Mouse (Mus musculus): ENCODE measurements around the gene Mov10l1. TPM values are rescaled to one million over a fixed set of nuclear protein-coding genes. Genes with fewer than 3 reads are reported as not detected.

Gene Mov10l1
- polyA plus RNA-seq, 2 experiments from 2014 or later = not detected

DNA sequence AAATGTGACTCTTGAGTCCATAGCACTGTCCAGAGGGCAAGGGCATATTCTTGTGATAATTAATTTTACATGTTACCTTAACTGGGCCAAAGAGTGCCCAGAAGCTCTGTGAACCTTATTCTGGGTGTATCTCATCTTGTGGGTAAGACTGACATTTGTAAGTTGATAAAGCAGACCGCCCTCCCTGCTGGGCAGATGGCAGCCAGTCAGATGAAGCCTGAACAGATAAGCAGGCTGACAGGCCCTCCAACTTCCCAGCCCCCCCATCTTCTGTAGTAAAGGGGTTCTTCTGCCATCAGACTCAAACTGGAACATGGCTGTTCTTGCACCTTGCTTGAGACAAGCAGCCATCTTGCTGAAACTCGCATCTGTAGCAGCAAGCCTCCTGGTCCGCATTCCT, 34.0 kb downstream of the Mov10l1 start:
- ATAC-seq = no peak

DNA sequence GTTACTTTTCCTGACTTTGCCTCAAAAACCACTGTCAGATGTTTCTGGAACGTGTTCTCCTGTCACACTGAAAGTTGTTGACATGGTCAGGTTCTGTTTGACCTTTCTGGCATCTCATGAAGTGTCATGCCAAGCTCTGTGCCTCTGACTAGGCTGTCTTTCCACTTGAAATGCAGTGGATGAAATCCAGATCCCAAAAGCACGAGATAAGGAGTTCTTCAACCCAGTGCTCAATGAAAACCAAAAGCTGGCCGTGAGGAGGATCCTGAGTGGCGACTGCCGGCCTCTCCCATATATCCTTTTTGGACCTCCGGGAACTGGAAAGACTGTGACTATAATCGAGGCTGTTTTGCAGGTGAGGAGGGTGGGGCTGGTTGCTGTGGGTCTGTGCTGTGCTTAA, 37.4 kb downstream of the Mov10l1 start:
- no peak for ATAC-seq

- ATAC-seq = no peak
These were observed 37.8 kb downstream of the Mov10l1 start for GRCm38 (mm10) chr15:89020492-89020891.

DNA sequence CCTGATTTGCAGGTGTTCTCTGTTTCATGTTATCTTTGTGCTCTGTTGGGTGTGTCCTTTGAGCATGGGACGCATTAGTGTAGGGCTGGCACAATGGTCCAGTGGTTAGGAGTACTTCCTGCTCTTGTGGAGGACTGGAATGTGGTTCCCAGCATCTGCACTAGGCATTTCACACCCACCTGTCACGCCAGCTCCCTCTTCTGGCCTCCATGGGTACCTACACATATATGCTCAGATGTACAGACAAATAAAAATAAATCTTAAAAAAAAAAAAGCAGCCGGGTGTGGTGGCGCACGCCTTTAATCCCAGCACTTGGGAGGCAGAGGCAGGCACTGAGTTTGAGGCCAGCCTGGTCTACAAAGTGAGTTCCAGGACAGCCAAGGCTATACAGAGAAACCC, 61.7 kb downstream of the Mov10l1 start:
- ATAC-seq = no peak

DNA sequence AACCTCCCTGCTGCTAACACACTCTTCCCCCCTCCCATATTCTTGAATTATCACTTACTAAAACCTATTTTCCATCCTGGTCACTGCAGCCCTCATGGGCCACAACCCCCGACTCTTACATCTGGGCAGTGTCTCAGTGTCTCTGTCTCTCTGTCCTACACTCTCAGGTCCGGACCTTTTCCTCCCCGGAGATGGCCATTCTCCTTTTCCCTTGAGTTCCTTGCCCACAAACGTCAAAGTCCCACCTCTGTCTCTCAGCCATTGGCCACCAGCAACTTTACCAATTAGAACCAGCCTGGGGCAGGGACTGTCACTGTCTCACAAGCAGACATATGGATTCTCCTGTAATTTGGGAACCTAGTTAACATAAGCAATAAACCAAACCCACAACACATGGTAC, 63.6 kb downstream of the Mov10l1 start:
- ATAC-seq = no peak

DNA sequence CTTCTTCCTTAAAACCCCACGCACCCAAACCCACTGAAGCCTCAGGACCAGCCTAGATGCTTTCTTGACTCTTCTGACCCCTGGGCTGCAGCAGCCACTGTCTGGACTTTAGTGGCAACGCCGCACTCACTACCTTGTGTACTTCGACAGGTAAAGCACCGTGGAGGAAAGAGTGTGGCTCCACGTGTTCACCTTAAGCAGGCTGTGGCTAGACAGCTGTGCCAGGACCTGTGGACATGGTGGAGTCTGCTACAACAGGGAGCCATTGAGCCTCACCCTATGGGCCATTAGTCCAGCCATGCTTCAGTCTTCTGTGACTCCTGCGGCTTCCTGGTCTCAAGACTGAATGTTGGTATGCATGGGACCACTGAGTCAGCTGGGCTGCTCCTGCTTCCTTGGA, 72.0 kb downstream of the Mov10l1 start:
- no peak for ATAC-seq

DNA sequence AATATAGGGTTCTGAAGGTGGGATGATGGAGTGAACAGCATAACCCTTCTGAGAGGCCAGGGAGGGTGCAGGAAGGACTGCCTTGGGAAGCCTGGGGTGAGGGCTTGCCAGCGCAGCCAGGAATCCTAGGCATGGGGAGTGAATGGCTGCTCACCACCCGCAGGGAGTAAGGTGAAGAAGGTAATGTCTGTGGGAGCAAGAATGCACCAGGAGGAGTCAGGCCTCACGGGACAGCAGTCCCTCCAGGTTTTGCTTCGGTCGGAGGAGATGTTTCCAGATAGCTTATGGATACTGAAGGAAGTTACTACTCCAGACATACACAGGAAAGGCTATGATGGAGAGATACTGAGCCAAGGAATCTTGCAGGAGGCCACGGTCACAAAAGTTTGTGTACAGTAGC, 76.0 kb downstream of the Mov10l1 start:
- no peak for ATAC-seq

- no peak for ATAC-seq
These were observed 76.6 kb downstream of the Mov10l1 start, which contains the start of gene Panx2 for GRCm38 (mm10) chr15:89059161-89059931. TSS of gene Panx2 (plus strand) at chr15:89059734.

DNA sequence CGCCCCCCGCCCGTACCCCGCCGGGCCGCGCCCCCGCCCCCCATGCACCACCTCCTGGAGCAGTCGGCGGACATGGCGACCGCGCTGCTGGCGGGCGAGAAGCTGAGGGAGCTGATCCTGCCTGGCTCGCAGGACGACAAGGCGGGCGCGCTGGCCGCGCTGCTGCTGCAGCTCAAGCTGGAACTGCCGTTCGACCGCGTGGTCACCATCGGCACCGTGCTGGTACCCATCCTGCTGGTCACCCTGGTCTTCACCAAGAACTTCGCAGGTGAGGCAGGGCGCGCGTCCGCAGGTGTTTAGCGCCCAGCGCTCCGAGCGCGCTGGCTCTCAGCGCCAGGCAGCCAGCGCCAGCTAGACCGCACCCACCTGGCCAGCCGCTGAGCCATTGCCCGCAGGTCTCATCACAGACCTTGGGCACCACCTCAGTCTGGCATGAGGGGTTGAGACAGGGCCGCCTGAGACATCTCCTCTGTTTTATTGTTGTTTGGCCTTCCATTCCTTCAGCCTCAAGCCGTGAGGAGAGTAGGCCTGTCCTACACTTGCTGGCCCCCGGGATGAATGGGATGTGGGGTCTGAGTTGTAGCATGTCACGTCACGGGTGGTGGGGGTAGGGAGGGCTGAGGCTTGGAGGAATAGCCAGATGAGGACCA, 77.4 kb downstream of the Mov10l1 start:
- ATAC-seq = no peak

DNA sequence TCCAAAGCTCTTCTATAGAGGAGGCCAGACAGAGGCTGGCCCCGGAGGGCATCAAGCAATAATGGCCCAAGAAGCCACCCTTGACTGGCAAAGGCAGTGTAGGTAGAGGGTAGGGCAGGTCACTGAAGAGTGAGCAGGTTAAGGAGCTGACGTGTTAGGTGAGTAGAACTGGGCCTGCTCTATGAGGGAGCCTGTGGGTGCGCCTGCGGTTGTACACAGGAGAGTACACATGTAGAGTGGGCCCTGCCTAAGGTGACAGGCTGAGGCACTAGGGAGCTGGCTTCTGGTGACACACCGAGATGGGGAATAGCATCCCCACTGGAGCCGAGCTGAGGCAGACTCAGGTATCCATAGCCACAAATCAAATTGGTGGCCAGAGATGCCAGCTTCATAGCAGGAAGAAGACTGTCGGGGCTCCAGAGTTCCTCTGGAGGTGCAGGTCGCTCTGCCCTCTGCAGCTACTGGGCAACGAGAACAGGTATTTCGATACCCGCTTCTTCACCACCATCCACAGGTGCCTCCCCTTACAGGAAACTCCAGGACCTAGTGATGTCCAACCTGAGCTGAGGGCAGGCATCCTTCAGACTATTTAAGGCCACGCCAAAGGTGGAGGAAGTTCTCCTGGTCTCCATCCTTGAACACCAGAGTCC, 78.2 kb downstream of the Mov10l1 start:
- no peak for ATAC-seq

GRCm38 (mm10) chr15:89061761-89062517, 79.2 kb downstream of the Mov10l1 start:
- no peak for ATAC-seq

DNA sequence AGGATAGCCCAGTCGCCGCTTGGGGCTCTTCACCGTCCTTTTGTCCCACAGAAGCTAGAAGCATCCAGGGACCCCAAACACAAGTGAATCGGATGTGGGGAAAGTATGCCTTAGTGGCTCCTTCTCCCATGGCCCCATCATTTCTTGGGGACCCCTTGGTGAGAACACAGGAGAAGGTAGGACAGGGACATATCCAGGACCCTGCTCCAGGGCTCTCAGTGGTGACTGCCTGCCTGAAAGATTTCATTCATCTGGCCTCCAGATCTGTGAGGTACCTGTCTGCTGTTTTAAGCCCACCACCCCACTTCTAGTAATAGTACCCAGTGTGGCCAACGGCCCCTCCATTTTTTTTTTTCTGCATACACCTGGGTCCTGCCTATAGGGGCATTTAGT, 79.8 kb downstream of the Mov10l1 start:
- no peak for ATAC-seq

DNA sequence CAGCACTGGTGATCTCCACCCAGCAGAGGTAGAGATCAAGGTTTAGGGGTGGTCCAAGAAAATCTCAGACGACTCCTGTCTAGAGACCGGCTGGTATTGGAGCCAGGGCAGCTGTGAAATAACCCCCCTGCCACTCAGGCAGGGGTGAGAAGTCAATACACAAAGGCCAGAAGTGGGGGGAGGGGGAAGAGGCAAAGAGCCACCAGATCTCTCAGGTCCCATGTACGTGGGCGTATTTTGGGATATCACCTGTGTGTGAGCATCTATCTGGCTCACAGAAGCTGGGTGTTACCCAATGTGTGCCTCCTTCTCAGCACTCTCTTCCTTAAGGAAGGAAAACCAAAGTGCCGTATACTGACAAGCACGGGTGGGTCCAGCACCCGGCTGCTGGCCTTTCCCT, 80.3 kb downstream of the Mov10l1 start:
- no peak for ATAC-seq

DNA sequence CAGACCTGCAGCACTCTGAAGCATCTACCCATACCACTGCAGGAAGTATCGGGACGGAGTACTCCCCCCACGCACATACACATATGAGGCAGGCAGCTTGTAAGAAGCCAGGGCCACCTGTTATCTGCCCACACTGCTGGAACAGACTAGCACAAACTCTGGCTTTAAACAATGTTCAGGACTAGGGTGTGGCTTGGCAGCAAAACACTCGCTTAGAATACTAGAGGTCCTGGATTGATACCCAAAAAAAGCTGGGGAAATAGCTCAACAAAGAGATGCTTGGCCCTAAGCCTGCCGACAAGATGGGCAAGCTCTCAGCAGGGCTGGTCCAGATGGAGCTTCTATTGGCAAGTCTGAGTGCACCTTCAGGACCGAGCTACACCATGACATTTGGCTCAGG, 80.8 kb downstream of the Mov10l1 start:
- no peak for ATAC-seq

DNA sequence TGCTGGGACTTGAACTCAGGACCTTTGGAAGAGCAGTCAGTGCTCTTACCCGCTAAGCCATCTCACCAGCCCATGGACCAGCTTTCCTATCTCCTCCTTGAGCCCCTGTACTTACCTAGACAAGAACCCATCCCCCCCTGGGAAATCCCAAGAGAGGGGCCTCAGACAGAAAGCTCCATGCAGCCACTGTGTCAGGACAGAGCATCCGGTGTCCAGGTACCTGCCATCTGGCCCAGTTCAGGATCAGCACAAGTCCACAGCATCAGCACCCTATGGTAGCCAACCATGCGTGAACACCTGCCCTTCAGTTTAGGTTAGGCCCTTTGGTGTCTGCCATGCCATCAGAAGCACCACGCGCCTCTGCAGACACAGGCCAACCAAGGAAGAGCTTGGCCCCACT, 82.2 kb downstream of the Mov10l1 start:
- ATAC-seq = no peak

- ATAC-seq = no peak
These were observed 84.9 kb downstream of the Mov10l1 start for GRCm38 (mm10) chr15:89067609-89068008.

DNA sequence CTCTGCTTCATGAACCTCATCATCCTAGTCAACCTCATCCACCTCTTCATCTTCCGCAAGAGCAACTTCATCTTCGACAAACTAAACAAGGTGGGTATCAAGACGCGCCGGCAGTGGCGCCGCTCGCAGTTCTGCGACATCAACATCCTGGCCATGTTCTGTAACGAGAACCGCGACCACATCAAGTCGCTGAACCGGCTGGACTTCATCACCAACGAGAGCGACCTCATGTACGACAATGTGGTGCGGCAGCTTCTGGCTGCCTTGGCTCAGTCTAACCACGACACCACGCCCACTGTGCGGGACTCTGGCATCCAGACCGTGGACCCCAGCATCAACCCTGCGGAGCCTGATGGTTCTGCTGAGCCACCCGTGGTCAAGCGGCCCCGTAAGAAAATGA, 85.5 kb downstream of the Mov10l1 start:
- no peak for ATAC-seq

- no peak for ATAC-seq
These were observed 86.7 kb downstream of the Mov10l1 start for GRCm38 (mm10) chr15:89069336-89069840.

- no peak for ATAC-seq
These were observed 87.9 kb downstream of the Mov10l1 start for GRCm38 (mm10) chr15:89070606-89071005.

GRCm38 (mm10) chr15:89073993-89074603, 91.4 kb downstream of the Mov10l1 start:
- ATAC-seq = no peak

DNA sequence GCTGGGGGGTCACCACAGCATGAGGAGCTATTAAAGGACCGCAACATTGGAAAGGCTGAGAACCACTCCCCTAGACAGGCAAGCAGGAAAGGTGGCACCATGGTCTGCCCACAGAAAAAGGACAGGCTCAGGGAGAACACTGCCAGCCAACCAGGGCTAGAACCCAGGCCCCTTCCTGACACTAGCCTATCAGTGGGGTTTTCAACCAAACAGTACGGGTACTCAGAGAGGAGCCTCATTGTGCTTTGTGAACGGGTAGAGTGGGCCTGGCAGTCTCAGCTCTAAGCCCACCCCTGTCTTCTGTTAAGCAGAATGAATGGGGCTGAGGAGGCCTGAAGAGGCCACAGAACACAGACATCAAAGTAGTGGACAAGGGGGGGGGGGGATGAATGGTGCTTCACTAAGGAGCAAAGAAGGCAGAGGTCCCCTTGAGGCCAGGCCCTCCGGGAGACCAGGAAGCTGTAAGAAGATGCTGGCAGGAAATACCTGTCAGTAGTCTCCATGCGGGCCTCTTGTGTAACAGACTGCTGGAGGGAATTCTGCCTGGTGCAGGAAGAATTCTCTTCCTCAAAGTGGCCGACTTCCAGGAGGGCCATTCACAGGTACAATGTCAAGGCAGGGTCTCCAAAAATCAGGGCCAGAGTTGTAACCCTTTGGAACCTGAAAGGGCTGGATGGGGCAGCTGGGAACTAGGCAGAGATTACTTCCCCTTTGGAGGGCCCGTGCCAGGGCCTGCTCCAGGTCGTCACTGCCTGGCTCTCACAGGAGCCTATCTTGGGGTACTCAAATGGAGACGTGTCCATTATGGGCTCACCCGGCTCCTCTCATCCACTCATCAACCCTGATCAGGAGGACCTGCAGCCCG, 92.1 kb downstream of the Mov10l1 start, which contains the start of gene Trabd:
Gene Trabd, plus strand, starts transcription at position 512 of the 865 bp plus-strand sequence.
- no peak for ATAC-seq
